Mouse (Mus musculus): ENCODE data around the gene Slc13a1. TPM values are rescaled to one million over a fixed set of nuclear protein-coding genes. Genes with fewer than 3 reads are reported as not detected.
"Not testable (repeated sequence)": the region's sequence is repeated elsewhere in the genome, so short reads cannot be mapped to it uniquely, and the experiment has no call there.

Slc13a1 gene
- 0.12 and 0.28 TPM in 2 replicates for polyA plus RNA-seq (2014; fragmentation: Nextera tagmentation; extraction: Ambion mirVana)

DNA sequence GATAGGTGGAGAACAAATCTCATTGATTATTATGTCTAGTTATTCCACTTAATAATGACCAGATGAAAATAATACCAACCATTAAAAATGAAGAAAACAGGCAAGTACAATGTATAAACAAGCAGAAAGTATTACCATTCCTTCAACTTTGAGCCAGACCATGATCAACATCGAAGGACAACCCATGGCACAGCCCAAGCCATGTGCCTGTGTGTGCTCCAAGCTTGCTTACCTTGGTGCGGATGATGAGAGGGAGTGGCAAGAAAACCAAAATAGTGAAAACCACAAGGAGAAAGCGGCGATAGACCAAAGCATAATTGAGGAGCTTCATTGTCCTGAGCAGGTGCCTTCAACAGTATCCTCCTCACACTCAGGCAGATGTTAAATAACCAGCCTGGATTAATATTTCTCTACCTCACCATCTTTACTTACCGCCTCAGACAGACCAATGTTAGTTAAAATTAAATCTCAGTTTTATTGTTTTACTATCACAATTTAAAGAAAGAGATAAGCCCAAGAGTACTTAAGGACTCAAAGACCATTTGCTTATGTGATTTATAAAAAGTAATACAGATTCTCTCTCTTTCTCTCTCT lies at the start of gene Slc13a1:
Gene Slc13a1 (minus strand): TSS at position 359 of the 594 bp plus-strand sequence.
- no peaks in the 10 kb centered on the region for H3K9me3 ChIP-seq (ENCODE audit: control insufficient read depth, low read length)
- WGBS: 90% methylated on average over 5 of the region's 5 CpGs
- no peak within 1 kb of the TSS for H3K4me3 ChIP-seq (ENCODE audit: low read depth, low read length)
- H3K4me2 ChIP-seq (ENCODE audit: low read depth, low read length): no peak within 1 kb of the TSS
- H3K36me3 ChIP-seq (ENCODE audit: control insufficient read depth, insufficient read depth, low read length): no peaks in the 10 kb centered on the region
- H3K27me3 ChIP-seq (ENCODE audit: control insufficient read depth, insufficient read depth, low read length): no peaks in the 10 kb centered on the region
- no peaks in the 10 kb centered on the region for H3K4me1 ChIP-seq (ENCODE audit: control insufficient read depth, insufficient read depth, low read length)
- ATAC-seq (ENCODE audit: low read depth): no peak
- H3K9ac ChIP-seq (replicated peaks; ENCODE audit: low read depth, low read length): no peak within 1 kb of the TSS
- H3K27ac ChIP-seq (ENCODE audit: low read depth, low read length): no peak within 1 kb of the TSS

DNA sequence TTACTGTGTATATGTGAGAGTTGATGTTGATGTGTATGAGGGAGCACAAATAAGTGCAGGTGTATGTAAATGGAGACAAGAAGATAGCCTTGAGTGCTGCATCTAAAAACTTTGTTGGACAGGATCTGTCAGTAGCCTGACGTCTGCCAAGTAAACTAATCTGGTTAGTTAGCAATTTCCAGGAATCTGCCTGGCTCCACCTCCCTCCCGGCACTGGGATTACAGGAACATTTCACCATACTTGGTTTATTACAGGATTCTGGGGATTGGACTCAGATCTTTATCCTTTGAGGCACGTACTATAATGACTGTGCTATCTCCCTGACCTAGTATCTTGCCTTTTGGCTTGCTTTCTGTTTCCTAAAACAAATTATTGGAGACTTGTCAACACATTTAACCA lies 40.0 kb upstream of the Slc13a1 start:
- no peak for ATAC-seq (ENCODE audit: low read depth)
- WGBS: 85% methylated on average over 3 of the region's 3 CpGs
- H3K9me3 ChIP-seq (ENCODE audit: control insufficient read depth, low read length): no peaks in the 10 kb centered on the region
- no peaks in the 10 kb centered on the region for H3K27me3 ChIP-seq (ENCODE audit: control insufficient read depth, insufficient read depth, low read length)
- no peak overlapping the region for H3K4me3 ChIP-seq (ENCODE audit: low read depth, low read length)
- H3K27ac ChIP-seq (ENCODE audit: low read depth, low read length): no peak overlapping the region
- H3K4me1 ChIP-seq (ENCODE audit: control insufficient read depth, insufficient read depth, low read length): no peaks in the 10 kb centered on the region
- H3K9ac ChIP-seq (replicated peaks; ENCODE audit: low read depth, low read length): no peak overlapping the region
- H3K4me2 ChIP-seq (ENCODE audit: low read depth, low read length): no peak overlapping the region
- H3K36me3 ChIP-seq (ENCODE audit: control insufficient read depth, insufficient read depth, low read length): no peaks in the 10 kb centered on the region

DNA sequence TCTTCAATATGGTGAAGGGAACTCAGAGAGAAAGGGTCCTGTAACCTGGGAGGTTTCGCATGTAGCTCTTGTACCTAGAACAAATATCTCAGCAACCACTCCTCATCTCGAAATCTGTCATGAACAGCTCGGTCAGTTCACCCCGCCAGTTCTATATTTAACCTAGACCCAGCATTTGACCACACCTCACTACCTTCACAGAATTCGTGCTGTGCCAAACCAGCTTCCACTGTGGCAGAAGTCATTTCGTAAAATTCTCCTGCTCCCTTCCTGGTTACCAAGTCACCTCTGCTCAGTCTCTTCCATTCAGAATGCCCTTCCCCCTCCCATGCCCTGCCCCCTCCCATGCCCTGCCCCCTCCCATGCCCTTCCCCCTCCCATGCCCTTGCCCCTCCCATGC lies 34.3 kb upstream of the Slc13a1 start:
- Histone ChIP-seq H3K4me3 (ENCODE audit: low read depth, low read length) (no peak overlapping the region), H3K27me3 (ENCODE audit: control insufficient read depth, insufficient read depth, low read length) (no peaks in the 10 kb centered on the region), H3K9me3 (ENCODE audit: control insufficient read depth, low read length) (no peaks in the 10 kb centered on the region), H3K36me3 (ENCODE audit: control insufficient read depth, insufficient read depth, low read length) (no peaks in the 10 kb centered on the region), H3K9ac (replicated peaks; ENCODE audit: low read depth, low read length) (no peak overlapping the region), H3K4me2 (ENCODE audit: low read depth, low read length) (no peak overlapping the region), H3K27ac (ENCODE audit: low read depth, low read length) (no peak overlapping the region), H3K4me1 (ENCODE audit: control insufficient read depth, insufficient read depth, low read length) (no peaks in the 10 kb centered on the region)
- ATAC-seq (ENCODE audit: low read depth): no peak
- 87% methylated on average over 6 of the region's 6 CpGs for WGBS

DNA sequence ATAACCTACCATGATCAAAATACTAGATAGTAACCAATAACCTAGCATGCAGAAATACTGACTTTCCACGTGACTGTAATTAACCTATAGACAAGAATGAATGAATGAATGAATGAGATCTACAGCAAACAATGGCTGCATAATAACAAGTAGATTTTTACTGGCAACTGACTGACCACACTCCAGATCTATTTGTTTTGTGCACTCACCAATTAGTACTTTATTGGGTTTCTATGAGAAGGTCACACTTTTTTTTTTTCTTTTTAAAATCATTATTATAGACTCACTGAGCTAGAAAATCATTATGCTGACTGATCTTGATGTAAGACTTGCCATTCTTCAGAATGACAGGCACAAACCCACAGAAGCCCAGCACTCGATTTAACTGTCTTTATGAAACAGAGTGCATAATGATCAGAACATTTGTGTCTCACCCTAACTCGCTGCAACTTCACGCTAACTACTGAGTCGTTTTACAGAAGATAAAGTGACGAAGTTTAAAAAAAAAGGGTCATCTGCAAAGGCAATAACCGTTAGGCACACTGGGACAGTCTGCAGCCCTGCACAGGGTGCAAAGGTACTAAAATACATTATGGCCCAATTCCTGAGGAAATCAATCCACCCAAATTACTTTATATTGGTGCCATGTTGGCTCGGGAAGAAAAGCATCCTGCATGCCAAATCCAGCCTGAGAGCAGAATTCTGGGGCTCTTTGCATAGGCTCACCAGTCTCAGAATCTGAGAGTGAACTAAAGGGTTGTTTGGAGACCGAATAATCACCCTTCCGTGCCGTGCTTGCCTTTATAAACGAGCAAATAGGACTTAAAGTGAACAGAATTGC lies 33.0 kb upstream of the Slc13a1 start:
- no peaks in the 10 kb centered on the region for H3K4me1 ChIP-seq (ENCODE audit: control insufficient read depth, insufficient read depth, low read length)
- H3K36me3 ChIP-seq (ENCODE audit: control insufficient read depth, insufficient read depth, low read length): no peaks in the 10 kb centered on the region
- H3K27me3 ChIP-seq (ENCODE audit: control insufficient read depth, insufficient read depth, low read length): no peaks in the 10 kb centered on the region
- no peak overlapping the region for H3K9ac ChIP-seq (replicated peaks; ENCODE audit: low read depth, low read length)
- ATAC-seq (ENCODE audit: low read depth): peak; percentile 77
- peak overlapping the region; percentile 20 for H3K4me2 ChIP-seq (ENCODE audit: low read depth, low read length)
- no peak overlapping the region for H3K4me3 ChIP-seq (ENCODE audit: low read depth, low read length)
- no peaks in the 10 kb centered on the region for H3K9me3 ChIP-seq (ENCODE audit: control insufficient read depth, low read length)
- 0 out of 2 replicates have a peak overlapping the region, but pooled peaks have one; percentile 10 for H3K27ac ChIP-seq (ENCODE audit: low read depth, low read length)
- 15% methylated on average over 12 of the region's 12 CpGs for WGBS

DNA sequence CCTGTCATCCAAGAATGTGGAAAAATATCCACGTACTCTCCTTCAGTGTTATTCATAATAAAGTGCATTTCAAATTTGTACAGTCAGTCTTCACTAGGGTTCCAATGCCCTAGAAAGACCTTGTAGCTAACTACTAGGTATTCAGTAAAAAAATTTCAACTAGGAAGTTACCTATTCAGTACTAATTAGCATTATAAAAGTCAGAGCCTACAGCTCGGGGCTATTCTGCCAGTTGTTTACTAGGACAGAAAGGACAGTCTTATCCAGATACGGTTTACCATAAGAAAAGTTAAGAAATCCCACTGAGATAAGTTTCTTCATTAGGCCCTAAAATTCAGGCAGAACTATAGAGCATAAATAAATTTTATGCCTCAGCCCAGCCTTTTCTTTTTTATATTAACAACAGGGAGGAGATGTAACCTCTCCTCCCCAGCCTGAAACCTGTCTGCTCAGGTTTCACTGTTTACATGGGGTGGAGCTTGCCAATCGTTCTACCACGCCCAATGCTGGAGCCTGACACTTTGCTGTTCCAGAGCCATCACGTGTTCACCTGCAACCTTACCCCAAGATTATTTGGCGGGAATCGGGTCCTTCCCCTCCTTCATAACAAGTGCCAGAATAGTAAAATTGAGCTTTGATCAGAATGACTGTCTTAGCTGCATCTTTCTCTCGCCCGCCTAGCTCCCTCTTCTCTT lies 29.8 kb upstream of the Slc13a1 start:
- not testable (repeated sequence) for H3K4me1 ChIP-seq (ENCODE audit: control insufficient read depth, insufficient read depth, low read length); H3K4me3 ChIP-seq (ENCODE audit: low read depth, low read length); H3K27ac ChIP-seq (ENCODE audit: low read depth, low read length); H3K36me3 ChIP-seq (ENCODE audit: control insufficient read depth, insufficient read depth, low read length); ATAC-seq (ENCODE audit: low read depth); H3K9me3 ChIP-seq (ENCODE audit: control insufficient read depth, low read length); H3K27me3 ChIP-seq (ENCODE audit: control insufficient read depth, insufficient read depth, low read length); H3K4me2 ChIP-seq (ENCODE audit: low read depth, low read length); H3K9ac ChIP-seq (replicated peaks; ENCODE audit: low read depth, low read length)
- WGBS: 79% methylated on average over 10 of the region's 10 CpGs

DNA sequence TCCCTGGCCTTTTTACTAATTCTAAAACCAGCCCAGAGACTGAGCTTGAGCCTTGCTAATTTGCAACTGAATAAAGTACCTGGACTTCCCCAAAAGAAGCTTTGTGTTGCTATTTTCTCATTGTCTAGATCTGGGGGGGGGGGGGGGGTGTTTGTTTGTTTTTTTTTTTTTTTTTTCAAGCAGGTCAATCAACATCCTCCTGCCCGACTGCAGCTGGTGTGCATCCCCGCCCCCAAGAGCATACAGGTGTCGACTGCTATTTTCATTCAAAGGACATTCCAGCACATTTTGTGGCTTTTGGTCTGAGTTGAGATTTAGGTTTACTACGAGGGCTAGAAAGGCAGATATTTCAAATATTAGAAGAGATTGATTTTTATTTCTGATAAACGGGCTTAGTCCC lies 28.5 kb upstream of the Slc13a1 start:
- not testable (repeated sequence) for H3K4me2 ChIP-seq (ENCODE audit: low read depth, low read length); ATAC-seq (ENCODE audit: low read depth); H3K27me3 ChIP-seq (ENCODE audit: control insufficient read depth, insufficient read depth, low read length); H3K36me3 ChIP-seq (ENCODE audit: control insufficient read depth, insufficient read depth, low read length); H3K9me3 ChIP-seq (ENCODE audit: control insufficient read depth, low read length); H3K4me3 ChIP-seq (ENCODE audit: low read depth, low read length); H3K4me1 ChIP-seq (ENCODE audit: control insufficient read depth, insufficient read depth, low read length); H3K27ac ChIP-seq (ENCODE audit: low read depth, low read length); H3K9ac ChIP-seq (replicated peaks; ENCODE audit: low read depth, low read length)
- WGBS: 52% methylated on average over 5 of the region's 5 CpGs

DNA sequence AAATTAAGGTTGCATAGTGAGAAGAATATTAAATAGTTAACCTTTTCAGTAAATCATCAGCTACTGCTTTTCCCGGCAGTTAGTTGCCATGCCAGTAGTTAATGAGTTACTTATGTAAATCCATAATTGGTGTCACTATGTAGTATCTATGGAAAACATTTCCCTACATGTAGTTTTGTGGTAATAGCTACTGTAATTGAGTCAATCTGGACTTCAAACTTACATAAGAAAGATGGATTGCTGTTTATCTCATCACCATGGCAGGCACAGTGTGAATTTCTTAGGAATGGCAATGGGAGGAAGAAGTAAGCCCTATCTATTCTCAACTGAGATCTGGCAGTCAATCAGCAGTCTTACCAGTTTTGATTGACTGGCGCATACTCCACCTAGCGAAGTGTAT lies 15.5 kb upstream of the Slc13a1 start:
- no peaks in the 10 kb centered on the region for H3K9me3 ChIP-seq (ENCODE audit: control insufficient read depth, low read length)
- H3K4me2 ChIP-seq (ENCODE audit: low read depth, low read length): no peak overlapping the region
- no peak overlapping the region for H3K9ac ChIP-seq (replicated peaks; ENCODE audit: low read depth, low read length)
- H3K27ac ChIP-seq (ENCODE audit: low read depth, low read length): no peak overlapping the region
- WGBS: 93% methylated on average over 3 of the region's 3 CpGs
- no peaks in the 10 kb centered on the region for H3K4me1 ChIP-seq (ENCODE audit: control insufficient read depth, insufficient read depth, low read length)
- no peaks in the 10 kb centered on the region for H3K36me3 ChIP-seq (ENCODE audit: control insufficient read depth, insufficient read depth, low read length)
- no peaks in the 10 kb centered on the region for H3K27me3 ChIP-seq (ENCODE audit: control insufficient read depth, insufficient read depth, low read length)
- H3K4me3 ChIP-seq (ENCODE audit: low read depth, low read length): no peak overlapping the region
- ATAC-seq (ENCODE audit: low read depth): no peak

DNA sequence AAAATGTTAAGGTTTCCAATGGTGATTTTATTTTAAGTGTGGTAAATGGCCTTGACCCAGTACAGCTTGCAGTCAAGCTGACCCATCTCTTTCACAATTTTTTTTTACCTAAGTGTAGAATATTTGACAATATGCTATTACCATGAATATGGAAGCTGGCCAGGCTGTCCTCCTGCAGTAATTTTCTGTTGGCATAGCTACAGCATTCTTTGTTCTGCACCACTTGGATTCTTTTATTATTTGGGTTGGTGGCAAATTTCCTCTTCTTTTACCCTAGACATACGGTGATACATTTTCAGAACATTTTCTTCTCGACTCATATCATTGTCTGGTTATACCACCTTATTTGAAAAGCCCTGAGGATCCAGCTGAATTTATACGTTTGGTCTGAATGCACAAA lies 7.5 kb upstream of the Slc13a1 start:
- Histone ChIP-seq H3K9ac (replicated peaks; ENCODE audit: low read depth, low read length) (no peak overlapping the region), H3K27ac (ENCODE audit: low read depth, low read length) (no peak overlapping the region)
- ATAC-seq (ENCODE audit: low read depth): no peak

DNA sequence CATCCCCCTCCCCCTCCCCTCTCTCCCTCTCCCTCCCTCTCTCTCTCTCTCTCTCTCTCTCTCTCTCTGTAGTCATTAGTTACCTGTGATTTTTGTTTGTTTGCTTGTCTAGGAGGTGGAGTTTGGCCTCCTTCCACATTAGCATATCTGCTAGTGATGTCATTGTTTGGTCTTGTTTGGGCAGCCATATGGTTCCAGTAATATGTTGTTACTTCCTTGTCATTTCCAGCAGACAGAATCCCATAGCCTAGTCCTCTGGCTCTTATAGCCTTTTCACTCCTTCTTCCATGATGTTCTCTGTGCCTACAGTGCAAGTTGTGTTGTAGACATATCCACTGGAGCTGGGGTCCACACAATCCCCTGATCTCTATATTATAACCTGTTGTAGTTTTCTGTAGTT lies 6.1 kb upstream of the Slc13a1 start:
- Histone ChIP-seq H3K36me3 (ENCODE audit: control insufficient read depth, insufficient read depth, low read length) (no peaks in the 10 kb centered on the region), H3K4me3 (ENCODE audit: low read depth, low read length) (no peak overlapping the region), H3K4me2 (ENCODE audit: low read depth, low read length) (no peak overlapping the region), H3K4me1 (ENCODE audit: control insufficient read depth, insufficient read depth, low read length) (no peaks in the 10 kb centered on the region), H3K27me3 (ENCODE audit: control insufficient read depth, insufficient read depth, low read length) (no peaks in the 10 kb centered on the region), H3K27ac (ENCODE audit: low read depth, low read length) (no peak overlapping the region), H3K9me3 (ENCODE audit: control insufficient read depth, low read length) (no peaks in the 10 kb centered on the region), H3K9ac (replicated peaks; ENCODE audit: low read depth, low read length) (no peak overlapping the region)
- ATAC-seq (ENCODE audit: low read depth): no peak

More for the DNA sequence above, 7.5 kb upstream of the Slc13a1 start:
- WGBS: 85% methylated on average over 3 of the region's 3 CpGs
- Histone ChIP-seq H3K4me1 (ENCODE audit: control insufficient read depth, insufficient read depth, low read length) (no peaks in the 10 kb centered on the region), H3K4me3 (ENCODE audit: low read depth, low read length) (no peak overlapping the region), H3K9me3 (ENCODE audit: control insufficient read depth, low read length) (no peaks in the 10 kb centered on the region), H3K36me3 (ENCODE audit: control insufficient read depth, insufficient read depth, low read length) (no peaks in the 10 kb centered on the region), H3K27me3 (ENCODE audit: control insufficient read depth, insufficient read depth, low read length) (no peaks in the 10 kb centered on the region), H3K4me2 (ENCODE audit: low read depth, low read length) (no peak overlapping the region)

Measured in neural tube, embryonic 14.5 days (tissue).